Mouse (Mus musculus): ENCODE measurements around the gene B4galt5. TPM values are rescaled to one million over a fixed set of nuclear protein-coding genes. Genes with fewer than 3 reads are reported as not detected.

B4galt5 gene
- total and polyA plus RNA-seq, 3 experiments: 4.6 to 34.4 (median 6.5) TPM

DNA sequence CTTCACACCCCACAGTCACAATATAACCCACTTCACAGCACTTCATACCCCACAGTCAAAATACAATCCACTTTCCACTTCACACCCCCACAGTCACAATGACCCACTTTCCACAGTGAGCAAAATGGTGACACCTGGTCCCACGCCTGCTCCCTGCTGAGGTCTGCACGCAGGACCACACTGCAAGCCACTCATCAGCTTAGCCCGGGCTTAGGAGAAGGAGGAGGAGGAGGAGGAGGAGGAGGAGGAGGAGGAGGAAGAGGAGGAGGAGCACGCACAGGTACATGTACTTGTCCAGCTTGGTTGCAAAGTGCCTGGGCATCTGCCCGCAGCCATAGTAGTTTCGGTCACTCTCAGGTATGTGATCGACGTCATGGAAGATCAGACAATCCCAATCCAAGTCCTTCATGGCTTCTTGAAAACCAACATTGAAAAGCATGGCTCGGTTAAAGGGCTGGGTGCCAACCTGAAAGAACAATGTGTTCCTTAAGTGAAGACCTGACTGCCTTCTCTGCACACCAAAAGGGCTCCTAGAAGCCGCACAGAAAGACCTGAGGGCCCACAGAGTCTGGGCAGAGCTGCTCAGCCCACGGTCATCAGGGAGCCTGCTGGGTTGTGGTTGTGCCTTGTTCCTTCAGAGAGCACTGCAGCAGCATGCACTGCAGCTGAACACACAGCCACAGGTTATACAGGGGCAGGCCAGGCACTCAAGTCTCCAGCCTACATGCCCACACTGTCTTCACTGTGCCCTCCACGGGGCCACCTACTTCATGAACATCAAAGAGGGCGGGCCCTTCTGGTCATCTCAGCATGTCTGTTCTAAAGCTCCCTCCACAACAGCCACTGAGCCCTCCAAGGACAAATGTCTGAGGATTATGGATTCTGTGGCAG, 43.4 kb downstream of the B4galt5 start:
- Histone ChIP-seq H3K9ac (ENCODE audit: control insufficient read depth, low read depth, low read length, poor library complexity, severe bottlenecking) (no peak overlapping the region), H3K27me3 (ENCODE audit: control insufficient read depth in 1 of 2, insufficient read depth in 2 of 2, low read length in 2 of 2) (no peaks in the 10 kb centered on the region), H3K9me3 (replicated peaks; ENCODE audit: insufficient read depth, low read length) (no peaks in the 10 kb centered on the region), H3K27ac (ENCODE audit: control insufficient read depth, low read depth, low read length) (no peak overlapping the region), H3K4me3 (ENCODE audit: control insufficient read depth in 1 of 2, insufficient read depth in 1 of 2, low read depth in 2 of 2, low read length in 2 of 2) (no peak overlapping the region), H3K79me2 (ENCODE audit: control insufficient read depth, insufficient read depth, low read length, poor library complexity) (no peaks in the 10 kb centered on the region), H3K36me3 (ENCODE audit: control insufficient read depth in 1 of 2, insufficient read depth in 2 of 2, low read length in 2 of 2) (no peaks in the 10 kb centered on the region; a peak in 1 of 4 replicates), H3K4me1 (ENCODE audit: control insufficient read depth in 1 of 2, insufficient read depth in 2 of 2, low read length in 2 of 2) (no peaks in the 10 kb centered on the region)
- no peak for TF ChIP-seq MXI1 (IDR thresholded peaks at IDR 0.05; ENCODE audit: low read depth, low read length)
- TF ChIP-seq MYC (IDR thresholded peaks at IDR 0.05; ENCODE audit: low read depth, low read length): no peak
- no peak for TF ChIP-seq CTCF (IDR thresholded peaks at IDR 0.05 in 2 of 3, conservative IDR thresholded peaks at IDR 0.05 in 1 of 3; ENCODE audit: control insufficient read depth in 1 of 3, insufficient read depth in 1 of 3, low read depth in 2 of 3, low read length in 3 of 3, poor library complexity in 1 of 3, severe bottlenecking in 1 of 3)
- TF ChIP-seq E2F4 (IDR thresholded peaks at IDR 0.05; ENCODE audit: borderline replicate concordance, low read depth, low read length): no peak
- no peak for TF ChIP-seq GABPA (IDR thresholded peaks at IDR 0.05; ENCODE audit: low read depth, low read length)
- no peak for TF ChIP-seq JUND (IDR thresholded peaks at IDR 0.05; ENCODE audit: low read depth, low read length)
- no peak for TF ChIP-seq KAT2A (conservative IDR thresholded peaks at IDR 0.05; ENCODE audit: low read depth, low read length)
- no peak for TF ChIP-seq MAX (IDR thresholded peaks at IDR 0.05; ENCODE audit: low read length)
- TF ChIP-seq HCFC1 (IDR thresholded peaks at IDR 0.05; ENCODE audit: low read depth, low read length): no peak
- TF ChIP-seq CHD1 (IDR thresholded peaks at IDR 0.05; ENCODE audit: low read depth, low read length): no peak
- no peak for DNase-seq (ENCODE audit: low read depth, low spot score)

DNA sequence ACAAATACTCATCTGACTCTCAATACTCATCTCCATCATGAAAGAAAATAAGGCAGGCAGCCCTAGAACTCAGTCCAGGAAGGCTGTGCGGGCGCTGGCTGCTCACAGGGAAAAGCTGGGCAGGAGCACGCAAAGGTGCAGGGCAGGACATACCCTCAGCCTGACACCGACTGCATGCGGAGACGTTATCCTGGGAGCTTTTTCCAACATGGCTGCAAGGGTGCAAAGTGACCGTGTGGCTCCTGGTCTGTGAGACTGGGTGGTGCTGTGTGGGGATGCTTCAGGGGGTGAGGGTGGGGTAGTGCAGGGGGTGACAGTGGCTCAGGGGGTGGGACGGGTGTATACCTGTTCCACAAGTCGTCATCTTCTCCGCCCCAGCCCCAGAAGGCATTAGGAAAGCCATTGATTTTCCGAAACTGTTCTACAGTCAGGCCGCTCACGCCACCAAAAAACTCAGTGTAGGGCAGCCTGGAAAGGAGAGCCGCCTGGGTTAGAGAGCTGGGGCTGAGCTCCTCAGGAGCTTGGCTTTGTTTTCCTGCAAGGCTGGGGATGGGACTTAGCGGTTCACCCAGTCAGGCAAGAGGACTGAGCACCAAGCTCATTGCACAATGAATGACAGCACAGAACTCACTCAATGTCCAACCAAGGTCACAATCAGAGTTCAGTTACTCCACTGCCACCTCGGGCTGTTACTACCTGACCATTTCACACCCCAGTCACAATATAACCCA, 44.2 kb downstream of the B4galt5 start:
- no peak for TF ChIP-seq ZC3H11A (IDR thresholded peaks at IDR 0.05; ENCODE audit: low read depth, low read length)
- no peaks in the 10 kb centered on the region for H3K4me1 ChIP-seq (ENCODE audit: control insufficient read depth in 1 of 2, insufficient read depth in 2 of 2, low read length in 2 of 2)
- DNase-seq (ENCODE audit: low read depth, low spot score): no peak
- H3K79me2 ChIP-seq (ENCODE audit: control insufficient read depth, insufficient read depth, low read length, poor library complexity): no peaks in the 10 kb centered on the region
- H3K27me3 ChIP-seq (ENCODE audit: control insufficient read depth in 1 of 2, insufficient read depth in 2 of 2, low read length in 2 of 2): no peaks in the 10 kb centered on the region
- no peak overlapping the region for H3K9ac ChIP-seq (ENCODE audit: control insufficient read depth, low read depth, low read length, poor library complexity, severe bottlenecking)
- H3K4me3 ChIP-seq (ENCODE audit: control insufficient read depth in 1 of 2, insufficient read depth in 1 of 2, low read depth in 2 of 2, low read length in 2 of 2): no peak overlapping the region
- no peaks in the 10 kb centered on the region; a peak in 1 of 4 replicates for H3K36me3 ChIP-seq (ENCODE audit: control insufficient read depth in 1 of 2, insufficient read depth in 2 of 2, low read length in 2 of 2)
- H3K27ac ChIP-seq (ENCODE audit: control insufficient read depth, low read depth, low read length): no peak overlapping the region
- no peaks in the 10 kb centered on the region for H3K9me3 ChIP-seq (replicated peaks; ENCODE audit: insufficient read depth, low read length)

DNA sequence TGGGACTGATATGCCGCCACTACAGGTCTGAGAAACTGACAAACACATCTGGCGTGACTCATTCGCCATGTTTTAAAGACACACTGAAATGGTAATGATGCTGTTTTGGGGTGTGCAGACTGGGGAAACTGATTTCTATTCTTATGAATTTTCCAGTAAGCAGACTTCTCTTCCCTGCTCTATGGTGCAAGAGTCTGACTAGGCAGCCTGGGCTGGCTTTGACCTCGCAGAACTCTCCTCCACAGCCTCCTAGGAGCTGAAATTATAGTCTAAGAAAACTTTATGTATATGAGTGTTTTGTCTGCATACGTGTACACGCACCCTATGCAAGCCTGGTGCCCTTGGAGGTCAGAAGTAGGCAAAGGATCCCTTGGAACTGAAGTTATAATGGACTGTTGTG, 45.2 kb downstream of the B4galt5 start:
- no peaks in the 10 kb centered on the region for H3K79me2 ChIP-seq (ENCODE audit: control insufficient read depth, insufficient read depth, low read length, poor library complexity)
- no peak overlapping the region for H3K9ac ChIP-seq (ENCODE audit: control insufficient read depth, low read depth, low read length, poor library complexity, severe bottlenecking)
- H3K4me3 ChIP-seq (ENCODE audit: control insufficient read depth in 1 of 2, insufficient read depth in 1 of 2, low read depth in 2 of 2, low read length in 2 of 2): no peak overlapping the region
- H3K27ac ChIP-seq (ENCODE audit: control insufficient read depth, low read depth, low read length): no peak overlapping the region
- H3K4me1 ChIP-seq (ENCODE audit: control insufficient read depth in 1 of 2, insufficient read depth in 2 of 2, low read length in 2 of 2): no peaks in the 10 kb centered on the region
- H3K27me3 ChIP-seq (ENCODE audit: control insufficient read depth in 1 of 2, insufficient read depth in 2 of 2, low read length in 2 of 2): no peaks in the 10 kb centered on the region
- H3K9me3 ChIP-seq (replicated peaks; ENCODE audit: insufficient read depth, low read length): no peaks in the 10 kb centered on the region
- DNase-seq (ENCODE audit: low read depth, low spot score): no peak
- TF ChIP-seq MYB (IDR thresholded peaks at IDR 0.05; ENCODE audit: low read depth, low read length): no peak
- no peak for TF ChIP-seq RAD21 (IDR thresholded peaks at IDR 0.05; ENCODE audit: low read depth, low read length)
- no peak for TF ChIP-seq CTCF (IDR thresholded peaks at IDR 0.05 in 2 of 3, conservative IDR thresholded peaks at IDR 0.05 in 1 of 3; ENCODE audit: control insufficient read depth in 1 of 3, insufficient read depth in 1 of 3, low read depth in 2 of 3, low read length in 3 of 3, poor library complexity in 1 of 3, severe bottlenecking in 1 of 3)
- no peak for TF ChIP-seq POLR2AphosphoS2 (IDR thresholded peaks at IDR 0.05; ENCODE audit: low read length)
- no peak for TF ChIP-seq ELF1 (IDR thresholded peaks at IDR 0.05; ENCODE audit: low read depth, low read length)
- no peak for TF ChIP-seq ZC3H11A (IDR thresholded peaks at IDR 0.05; ENCODE audit: low read depth, low read length)
- TF ChIP-seq USF2 (IDR thresholded peaks at IDR 0.05; ENCODE audit: borderline replicate concordance in 1 of 2, insufficient read depth in 1 of 2, low read depth in 1 of 2, low read length in 2 of 2): no peak
- no peak for TF ChIP-seq SIN3A (IDR thresholded peaks at IDR 0.05; ENCODE audit: low read length)
- TF ChIP-seq E2F4 (IDR thresholded peaks at IDR 0.05; ENCODE audit: borderline replicate concordance, low read depth, low read length): no peak
- TF ChIP-seq MYC (IDR thresholded peaks at IDR 0.05; ENCODE audit: low read depth, low read length): no peak
- no peak for TF ChIP-seq SMC3 (IDR thresholded peaks at IDR 0.05; ENCODE audit: low read depth, low read length)
- TF ChIP-seq NELFE (IDR thresholded peaks at IDR 0.05; ENCODE audit: low read depth, low read length): no peak
- no peak for TF ChIP-seq CHD1 (IDR thresholded peaks at IDR 0.05; ENCODE audit: low read depth, low read length)
- no peaks in the 10 kb centered on the region; a peak in 1 of 4 replicates for H3K36me3 ChIP-seq (ENCODE audit: control insufficient read depth in 1 of 2, insufficient read depth in 2 of 2, low read length in 2 of 2)
